Mouse (Mus musculus) layer of hippocampus, adult 8-10 months (tissue): Measurements from ENCODE around the gene Agfg2. TPM values are rescaled to one million over a fixed set of nuclear protein-coding genes. Genes with fewer than 3 reads are reported as not detected.
"Not testable (repeated sequence)": the region's sequence is repeated elsewhere in the genome, so short reads cannot be mapped to it uniquely, and the experiment has no call there.

Experiments used
- DNase-seq, 2 experiments: peaks; one replicate each; pipeline ENCODE4 v3.0.0; 2022; ENCODE audit warnings: low spot score in 2 of 2
- total RNA-seq, 4 experiments: library from RNA; stranded (reverse); gene quantifications; 2 replicates each; pipeline ENCODE4 v1.2.4; 2022

Gene Agfg2
- total RNA-seq, 4 experiments from 2014 or later: 66.1 to 66.6 (median 66.5) TPM

DNA sequence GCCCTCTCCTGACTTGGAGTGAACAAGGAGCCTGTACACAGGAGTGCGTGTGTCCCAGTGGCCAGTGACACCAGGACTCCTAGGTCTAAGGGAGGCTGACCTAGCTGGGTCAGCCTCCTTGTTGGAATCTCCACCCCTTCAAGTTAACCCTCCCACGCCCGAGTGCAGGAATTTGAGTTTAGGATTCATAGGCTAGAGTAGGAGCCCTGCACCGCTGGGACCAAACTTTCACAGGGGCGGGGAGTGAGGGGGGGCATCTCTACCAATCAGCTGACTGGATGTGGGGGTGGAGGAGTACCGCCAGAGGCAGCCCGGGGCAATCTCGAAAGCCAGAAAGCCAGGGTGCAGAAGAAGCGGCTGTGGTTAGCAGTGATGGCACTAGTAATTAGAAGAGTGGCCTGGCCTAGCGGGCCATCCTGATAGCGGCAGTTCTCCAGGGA, 38.9 kb downstream of the Agfg2 start, which contains the start of gene Irs3:
TSS of gene Irs3 (minus strand) at position 63 of the 440 bp plus-strand sequence.
- DNase-seq: no peak

DNA sequence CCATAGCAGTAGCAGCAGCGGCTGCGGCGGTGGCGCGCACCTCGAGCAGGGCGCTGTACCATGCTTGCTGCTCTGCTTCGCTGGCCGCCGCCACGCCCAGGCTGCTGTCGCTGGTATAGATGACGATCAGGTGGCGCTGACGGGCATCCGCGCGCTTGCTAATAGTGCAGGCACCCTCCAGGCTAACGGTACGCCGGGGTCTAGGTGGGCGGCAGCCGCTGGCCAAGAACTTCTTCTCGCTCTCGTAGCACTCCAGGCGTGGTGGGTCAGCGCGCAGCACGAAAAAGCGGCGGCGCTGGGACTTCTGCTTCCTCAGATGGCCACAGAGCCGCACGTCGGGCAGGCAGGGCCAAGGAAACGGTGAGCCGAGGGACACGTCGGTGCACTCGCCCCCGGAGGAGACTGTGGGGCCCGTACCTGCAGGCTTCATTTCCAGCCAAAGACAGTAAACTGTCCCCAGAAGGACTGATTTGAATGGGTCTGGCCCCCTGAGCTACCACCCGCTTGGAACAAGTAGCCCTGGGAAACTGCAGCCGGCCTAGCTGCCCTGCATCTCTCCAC, 39.4 kb downstream of the Agfg2 start:
- no peak for DNase-seq

DNA sequence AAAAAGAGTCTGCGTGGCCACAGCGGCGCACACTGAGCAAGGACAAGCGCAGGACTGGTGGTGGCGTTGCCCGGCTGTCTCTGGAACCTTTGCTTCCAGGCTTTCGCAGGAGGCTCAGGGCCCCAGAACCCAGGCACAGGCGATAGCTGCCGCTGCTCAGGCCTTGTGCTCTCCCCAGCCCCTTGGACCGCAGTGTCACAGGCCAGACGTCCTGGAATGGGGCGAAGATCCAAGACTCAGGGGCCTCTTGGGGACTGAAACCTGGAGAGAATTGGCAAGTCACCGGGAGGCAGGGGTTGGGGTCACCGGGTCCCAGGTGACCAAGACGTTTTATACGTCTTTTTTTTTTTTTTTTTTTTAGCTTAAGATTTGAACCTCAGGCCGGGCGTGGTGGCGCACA, 40.0 kb downstream of the Agfg2 start:
- DNase-seq: no peak

DNA sequence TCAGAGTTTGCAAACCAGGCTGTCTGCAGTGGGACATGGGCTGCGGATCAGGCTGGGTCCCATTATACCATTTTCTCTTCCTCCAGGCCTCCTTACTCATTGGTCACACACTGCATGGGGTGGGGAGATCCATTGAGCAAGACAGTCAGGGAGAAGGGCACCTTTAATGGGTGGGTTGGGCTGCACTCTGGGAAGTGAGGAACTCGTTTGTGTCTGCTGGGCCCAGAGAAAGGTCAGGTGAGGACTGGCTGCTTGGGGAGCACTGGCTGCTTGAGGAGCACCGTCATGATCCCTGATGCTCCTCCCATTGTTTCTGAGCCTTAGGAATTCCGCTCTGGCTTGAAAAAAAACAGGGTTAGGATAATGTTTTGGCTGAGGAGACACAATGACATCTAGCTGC, 41.6 kb downstream of the Agfg2 start:
- no peak for DNase-seq

DNA sequence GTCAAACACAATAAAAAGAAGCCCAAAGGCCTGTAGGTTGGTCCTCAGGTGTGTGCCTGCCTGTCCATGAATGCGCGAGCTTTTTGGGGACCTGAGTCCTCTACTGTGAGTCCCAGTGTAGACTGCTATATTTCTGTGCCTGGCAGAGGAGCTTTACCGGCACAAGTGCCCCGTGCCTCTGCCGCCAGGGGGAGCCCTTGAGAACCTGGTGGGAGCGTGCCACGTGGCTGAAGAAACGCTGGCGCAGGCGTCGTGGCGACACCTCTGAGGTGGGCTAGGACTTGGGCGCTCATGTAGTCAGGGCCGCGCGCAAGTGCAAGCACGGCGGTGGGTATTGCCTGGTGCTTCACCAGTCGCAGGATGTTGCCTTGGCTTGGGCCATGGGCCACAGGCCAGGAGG, 43.5 kb downstream of the Agfg2 start, which contains the start of gene Sap25:
TSS of gene Sap25 (plus strand) at position 281 of the 400 bp plus-strand sequence.
- DNase-seq: no peak

DNA sequence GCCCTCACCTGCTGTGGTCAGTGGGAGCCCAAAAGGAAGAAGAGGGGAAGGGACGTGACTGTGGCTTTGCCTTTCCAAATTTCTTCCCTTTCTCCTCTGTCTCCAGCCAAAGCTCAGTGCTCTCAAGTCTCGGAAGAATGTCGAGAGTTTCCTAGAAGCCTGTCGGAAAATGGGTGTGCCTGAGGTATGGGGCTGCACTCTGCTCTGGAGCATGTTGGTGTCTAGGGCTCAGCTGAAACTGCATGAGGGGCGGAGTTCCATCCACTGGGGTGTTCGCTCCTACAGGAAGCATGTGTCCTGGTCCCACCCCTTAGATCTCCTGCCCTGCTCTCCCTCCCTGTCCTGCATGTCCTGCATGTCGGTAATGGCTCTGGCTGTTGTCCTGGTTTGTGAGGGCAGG, 45.1 kb downstream of the Agfg2 start:
- no peak for DNase-seq

DNA sequence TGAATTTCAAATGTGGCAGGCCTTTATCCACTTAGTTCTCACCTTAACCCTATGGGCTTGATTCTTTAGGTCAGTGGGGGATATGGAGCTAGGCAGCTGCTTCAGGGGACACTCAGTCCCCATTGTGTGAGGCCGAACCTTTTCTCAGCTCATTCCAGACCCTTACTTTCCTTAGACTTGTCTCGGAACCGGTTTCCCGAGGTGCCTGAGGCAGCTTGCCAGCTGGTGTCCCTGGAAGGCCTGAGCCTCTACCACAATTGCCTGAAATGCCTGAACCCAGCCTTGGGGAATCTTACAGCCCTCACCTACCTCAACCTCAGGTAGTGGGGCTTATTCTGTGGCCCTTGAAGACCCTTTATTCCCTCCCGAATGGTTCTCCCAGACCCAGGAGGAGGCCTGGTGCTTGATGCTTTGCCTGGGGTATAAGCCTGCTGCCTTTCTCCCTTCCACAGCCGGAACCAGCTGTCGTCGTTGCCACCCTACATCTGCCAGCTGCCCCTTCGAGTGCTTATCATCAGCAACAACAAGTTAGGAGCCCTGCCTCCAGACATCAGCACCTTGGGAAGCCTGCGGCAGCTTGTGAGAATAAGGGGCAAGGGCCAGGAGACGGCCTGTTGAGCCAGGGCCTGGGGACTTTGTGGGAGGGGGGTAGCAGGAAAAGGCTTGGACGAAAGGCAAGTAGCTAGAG, 51.0 kb downstream of the Agfg2 start:
- DNase-seq: no peak

DNA sequence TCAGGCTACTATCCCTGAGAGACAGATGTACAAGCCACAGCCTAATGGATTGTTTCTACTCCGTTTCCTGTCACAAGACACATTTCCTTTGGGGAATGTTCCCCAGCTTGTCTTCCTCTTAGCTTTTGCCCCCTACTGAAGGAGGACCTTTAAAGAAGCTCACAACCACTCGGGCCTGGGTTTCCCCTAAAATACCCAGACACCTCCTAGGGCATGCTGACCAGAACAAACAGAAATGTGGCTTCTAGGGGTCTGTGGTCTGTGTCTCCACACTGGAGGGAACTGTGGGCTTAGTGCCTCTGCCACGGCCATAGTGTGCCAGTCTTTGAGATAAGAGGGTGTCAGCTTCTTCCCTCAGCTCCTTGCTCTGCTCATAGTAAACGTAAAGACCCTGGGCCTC, 52.9 kb downstream of the Agfg2 start:
- DNase-seq: no peak

DNA sequence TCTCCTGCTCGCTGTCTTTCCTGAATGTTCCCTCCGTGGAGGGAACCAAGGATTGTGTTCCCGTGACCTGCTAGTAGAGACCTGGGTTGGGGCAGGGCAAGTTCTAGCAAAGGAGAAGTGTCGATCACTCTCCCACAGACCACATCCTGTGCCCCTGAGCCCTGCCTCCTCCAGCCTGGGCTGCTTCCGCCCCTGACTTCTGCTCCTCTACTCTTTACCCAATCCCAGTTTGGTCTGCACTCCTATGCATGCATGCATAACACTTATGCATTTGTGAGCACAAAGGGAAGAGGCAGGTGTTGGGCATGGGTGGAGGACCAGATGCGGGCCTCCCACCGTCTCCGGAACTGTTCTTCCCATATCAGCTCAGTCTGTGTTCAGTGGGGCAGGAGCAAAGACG, 53.4 kb downstream of the Agfg2 start:
- peak; percentile 38 to 52 for DNase-seq

DNA sequence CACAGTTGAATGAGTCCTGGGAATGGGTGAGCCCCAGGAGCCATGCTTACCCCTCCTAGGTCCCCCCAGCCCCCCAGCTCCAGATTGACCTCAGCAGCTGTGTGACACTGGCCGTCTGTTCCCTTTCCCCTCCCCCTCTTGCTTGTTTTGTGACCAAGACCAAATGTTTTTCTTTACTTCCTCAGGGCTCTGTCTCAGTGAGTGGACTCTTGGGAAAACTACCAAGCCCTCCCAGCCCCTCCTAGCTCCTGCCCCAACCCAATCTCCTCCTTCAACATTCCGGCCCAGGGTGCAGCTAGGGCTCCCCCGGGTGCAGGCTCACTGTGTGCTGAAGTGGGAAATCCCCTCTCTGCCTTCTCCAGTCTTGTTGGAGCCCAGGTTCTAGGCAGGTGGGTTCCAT, 53.9 kb downstream of the Agfg2 start:
- DNase-seq: no peak

DNA sequence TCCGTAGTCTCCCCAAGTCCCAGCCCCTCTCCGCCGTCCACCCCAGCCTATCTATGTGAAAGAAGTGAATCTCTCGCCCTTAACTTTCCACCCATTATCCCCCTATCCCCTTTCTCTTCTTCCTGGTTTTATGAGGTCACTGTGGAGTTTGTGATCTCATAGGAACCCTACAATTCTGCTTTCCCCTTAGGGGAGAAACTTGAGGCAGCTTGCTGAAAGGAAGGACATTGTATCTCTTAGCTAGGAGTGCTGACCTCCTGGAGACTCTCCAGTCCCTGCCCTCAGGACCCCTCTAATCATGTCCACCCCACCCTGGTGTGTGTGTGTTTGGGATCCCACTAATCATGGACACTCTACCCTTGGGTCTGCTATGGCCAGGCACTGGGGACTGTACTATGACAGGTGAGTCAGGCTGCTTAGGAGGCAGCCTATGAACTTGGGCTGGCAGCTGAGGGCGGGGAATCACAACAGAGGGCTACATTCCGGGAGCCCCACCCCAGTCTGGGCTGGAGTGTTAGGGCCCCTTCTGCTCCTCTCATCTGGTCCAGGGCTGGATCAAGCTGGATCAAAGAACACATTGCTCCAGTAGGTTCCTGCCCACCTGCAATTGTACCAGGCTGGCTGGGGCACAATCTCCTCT, 54.5 kb downstream of the Agfg2 start:
- DNase-seq: no peak

DNA sequence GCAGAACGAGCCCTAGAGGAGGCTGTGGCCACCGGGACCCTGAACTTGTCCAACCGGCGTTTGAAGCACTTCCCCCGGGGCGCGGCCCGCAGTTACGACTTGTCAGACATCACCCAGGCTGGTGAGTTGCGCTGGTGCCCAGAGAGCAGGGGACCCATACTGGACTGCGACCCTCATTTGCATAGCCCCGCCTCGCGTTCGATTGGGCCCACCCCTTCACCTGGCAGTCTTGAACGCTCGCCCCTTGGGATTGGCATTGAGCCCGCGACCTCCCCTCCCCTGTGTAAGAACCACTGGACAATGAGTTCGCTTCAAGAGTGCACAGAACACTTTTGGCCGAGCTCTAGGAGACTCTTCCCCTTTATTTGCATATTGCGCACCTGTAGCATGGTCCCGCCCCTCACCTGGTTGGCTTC, 55.2 kb downstream of the Agfg2 start:
- peak in 1 of 2 experiments; percentile 56 for DNase-seq

DNA sequence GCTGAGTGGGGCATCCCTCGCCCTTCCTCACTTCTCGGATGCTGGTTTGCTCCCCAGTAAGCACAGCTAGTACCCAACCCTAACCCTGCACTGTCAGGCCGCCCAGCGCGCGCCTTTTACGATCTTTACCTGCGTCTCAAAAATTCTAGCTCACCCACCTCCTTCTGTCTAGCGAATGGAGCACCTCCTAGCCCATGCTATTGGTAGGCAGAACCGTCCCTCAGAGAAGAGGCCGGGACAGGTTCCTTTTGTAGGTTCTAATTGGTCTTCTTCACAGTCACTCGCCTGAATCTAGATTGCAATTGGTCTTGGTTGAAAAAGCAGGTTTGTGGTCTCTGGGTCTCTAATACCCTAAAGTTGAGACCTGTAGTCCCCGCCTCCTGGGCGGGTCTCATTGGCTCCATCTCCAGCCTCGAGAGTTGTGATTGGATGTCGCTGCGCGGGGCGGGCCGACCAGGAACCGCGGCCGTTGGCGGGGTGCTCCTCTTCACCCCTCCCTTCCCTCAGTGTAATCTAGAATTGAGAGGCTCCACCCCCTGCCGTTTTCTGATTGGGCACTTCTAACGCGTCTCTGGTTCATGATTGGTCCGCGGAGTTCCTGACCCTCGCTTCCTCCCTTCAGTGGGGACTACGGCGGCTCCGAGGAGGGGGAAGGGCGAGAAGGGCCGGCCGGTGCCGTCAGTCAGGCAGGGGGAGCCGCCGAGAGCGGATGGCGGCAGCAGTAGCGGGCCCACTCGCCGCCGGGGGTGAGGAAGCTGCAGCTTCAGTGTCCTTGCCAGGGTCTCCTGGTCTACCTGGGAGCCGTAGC, 55.8 kb downstream of the Agfg2 start, which contains the start of the genes Fbxo24, Lrch4 and Gm20605:
TSS of gene Fbxo24 (minus strand) at position 505 of the 808 bp plus-strand sequence.
TSS of gene Lrch4 (plus strand) at position 624 of the 808 bp plus-strand sequence.
TSS of gene Gm20605 (plus strand) at position 678 of the 808 bp plus-strand sequence.
- peak; percentile 99 to 100 for DNase-seq

DNA sequence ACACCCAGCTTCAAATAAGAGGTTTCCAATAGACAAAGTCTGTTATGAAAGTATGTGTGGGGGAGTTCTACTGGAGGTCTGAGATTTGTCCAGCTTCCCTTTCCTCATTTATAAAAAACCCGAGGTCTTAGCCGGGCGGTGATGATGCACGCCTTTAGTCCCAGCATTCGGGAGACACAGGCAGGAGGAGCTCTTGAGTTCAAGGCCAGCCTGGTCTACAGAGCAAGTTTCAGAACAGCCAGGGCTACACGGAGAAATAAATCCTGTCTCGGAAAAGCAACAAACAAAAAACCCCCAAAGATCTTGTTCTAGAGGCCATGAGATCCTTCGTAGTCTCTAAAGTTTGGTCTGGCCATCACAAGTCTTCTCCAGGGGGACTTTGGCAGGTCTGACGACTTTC, 56.5 kb downstream of the Agfg2 start:
- DNase-seq: no peak

DNA sequence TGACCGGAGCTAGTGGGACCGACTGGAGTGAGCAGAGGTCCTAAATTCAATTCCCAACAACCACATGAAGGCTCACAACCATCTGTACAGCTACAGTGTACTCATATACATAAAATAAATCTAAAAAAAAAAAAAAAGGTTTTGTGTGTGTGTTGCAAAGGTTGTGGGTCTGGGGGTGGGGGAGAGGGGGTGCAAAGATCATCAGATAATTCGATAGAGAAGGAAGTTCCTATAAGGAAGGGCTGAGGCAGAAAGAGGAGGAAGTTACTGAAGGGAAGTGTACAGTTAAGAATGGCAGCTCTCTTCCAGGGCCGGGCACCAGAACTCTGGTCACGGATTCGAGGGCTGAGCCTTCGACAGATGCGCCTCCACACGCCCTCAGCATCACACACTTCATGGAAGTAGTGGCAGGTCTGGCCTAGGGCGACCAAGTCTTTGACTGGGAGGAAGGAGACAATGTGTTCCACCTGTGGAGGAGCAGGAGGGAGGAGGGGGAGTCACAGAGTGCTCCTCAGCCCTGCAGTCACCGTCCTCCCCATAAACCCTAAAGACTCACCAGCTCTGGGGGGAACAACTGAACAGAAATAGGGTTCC, 60.5 kb downstream of the Agfg2 start:
- DNase-seq: no peak

DNA sequence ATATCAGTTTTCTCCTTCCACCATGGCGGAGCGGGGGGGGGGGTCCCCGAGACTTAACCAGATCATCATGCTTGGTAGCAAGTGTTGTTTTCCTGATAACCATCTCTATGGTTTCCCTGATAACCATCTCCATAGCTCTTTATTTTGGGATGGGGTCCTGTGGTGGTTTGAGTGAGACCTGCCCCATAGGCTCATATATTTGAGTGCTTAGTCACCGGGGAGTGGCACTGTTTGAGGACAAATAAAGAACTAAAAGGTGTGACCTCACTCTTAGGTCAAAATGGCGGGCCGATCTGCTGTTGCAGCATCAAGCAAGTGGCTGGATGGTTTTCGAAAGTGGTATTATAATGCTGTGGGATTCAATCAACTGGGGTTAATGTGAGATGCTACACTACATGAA, 69.2 kb downstream of the Agfg2 start:
- DNase-seq: no peak

DNA sequence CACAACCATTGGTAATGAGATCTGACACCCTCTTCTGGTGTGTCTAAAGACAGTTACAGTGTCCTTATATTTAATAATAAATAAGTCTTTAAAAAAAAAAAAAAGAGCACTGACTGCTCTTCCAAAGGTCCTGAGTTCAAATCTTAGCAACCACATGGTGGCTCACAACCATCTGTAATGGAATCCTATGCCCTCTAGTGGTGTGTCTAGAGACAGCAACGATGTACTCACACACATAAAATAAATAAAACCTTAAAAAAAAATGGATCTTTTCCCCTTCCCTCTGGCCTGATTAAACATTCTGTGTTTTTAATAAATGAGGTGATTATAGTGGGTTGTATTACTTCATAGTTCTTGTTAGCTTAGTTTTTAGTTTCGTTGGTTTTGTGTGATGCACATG, 69.6 kb downstream of the Agfg2 start:
- not testable (repeated sequence) for DNase-seq

DNA sequence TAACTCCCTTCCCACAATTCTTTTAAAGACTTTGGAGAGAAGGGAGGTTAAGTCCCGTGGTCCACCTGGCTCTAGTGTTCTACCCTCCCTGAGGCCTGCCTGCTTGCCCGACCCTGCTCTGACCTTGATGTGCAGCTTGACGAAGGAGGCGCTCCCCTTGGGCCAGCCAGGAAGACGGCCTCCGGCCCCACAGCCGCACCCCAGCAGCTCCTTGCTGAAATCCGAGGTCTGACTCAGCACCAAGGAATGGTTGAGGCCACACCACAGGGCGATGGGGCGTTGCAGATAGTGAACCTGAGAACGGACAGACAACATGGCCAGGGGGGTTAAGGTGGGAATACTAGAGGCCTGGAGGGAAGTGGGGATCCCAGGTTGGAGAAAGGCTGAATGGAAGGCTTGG, 71.0 kb downstream of the Agfg2 start, which contains the start of gene Pcolce:
TSS of gene Pcolce (minus strand) at position 235 of the 400 bp plus-strand sequence.
- no peak for DNase-seq

DNA sequence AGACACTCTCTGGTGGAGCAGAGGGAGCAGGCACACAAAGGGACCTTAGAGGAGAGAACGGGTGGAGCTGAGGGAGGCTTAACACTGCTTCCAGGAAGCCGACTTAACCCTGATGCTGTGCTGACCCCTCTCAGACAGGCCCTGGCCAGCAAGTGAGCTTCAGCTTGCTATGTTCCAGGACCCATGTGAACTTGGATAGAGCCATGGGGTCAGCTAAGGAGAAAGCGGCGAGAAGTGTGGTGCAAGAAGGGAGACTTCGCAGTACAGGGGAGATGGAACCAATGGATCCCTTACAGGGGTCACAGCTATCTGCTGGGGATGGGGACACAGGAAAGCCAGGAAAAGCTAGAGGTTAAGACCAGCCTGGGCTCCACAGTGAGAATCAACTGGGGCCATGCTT, 71.5 kb downstream of the Agfg2 start:
- DNase-seq: no peak

DNA sequence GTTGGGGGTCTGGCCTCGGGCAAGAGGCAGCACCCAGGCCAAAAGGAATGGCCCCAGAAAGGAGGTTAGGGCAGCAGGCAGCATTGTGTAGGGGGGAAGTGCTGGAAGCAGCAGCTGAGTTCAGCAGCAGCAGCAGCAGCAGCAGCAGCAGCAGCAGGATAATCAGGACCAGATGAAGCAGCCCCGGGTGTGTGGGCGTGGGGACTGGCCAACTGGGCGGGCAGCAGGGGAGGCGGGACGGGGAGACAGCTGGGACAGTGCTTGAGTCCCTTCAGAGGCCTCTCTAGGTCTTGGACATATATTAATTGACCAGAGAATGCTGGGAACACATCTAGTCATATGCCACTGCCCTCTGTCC, 73.3 kb downstream of the Agfg2 start:
- DNase-seq: no peak
